In the genomic region with DNA sequence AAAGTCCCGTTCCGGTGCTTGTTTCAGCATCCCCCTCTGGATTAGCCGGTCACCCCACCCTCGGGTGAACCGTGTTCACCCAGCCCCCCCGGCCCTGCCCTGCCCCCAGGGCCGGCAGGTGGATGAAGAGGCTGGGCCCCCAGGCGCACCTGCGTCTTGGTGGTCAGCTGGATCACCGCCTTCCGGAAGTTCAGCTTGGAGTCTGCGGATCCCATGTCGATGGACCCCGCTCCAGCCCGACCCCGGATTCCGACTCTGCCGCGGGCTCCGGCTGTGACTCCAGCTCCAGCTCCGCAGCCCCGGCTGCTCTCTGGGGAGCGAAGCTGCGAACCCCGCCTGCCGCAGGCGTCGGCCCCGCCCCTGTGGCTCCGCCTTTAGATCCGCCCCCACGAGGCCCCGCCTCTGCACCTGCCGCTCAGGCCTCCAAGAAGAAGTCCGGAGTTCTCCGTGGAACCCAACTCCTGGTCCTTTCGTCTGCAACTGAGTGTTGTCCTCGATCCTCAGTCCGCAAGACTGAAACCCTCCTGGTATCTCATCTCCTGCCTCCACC, we compare ENCODE assay signal across 8 mouse cellular contexts. TPM values are rescaled to one million over a fixed set of nuclear protein-coding genes. Genes with fewer than 3 reads are reported as not detected.
A peak's percentile ranks its signal among the peaks of the same experiment; 100 is the strongest.
DNase-seq lines count a peak whose midpoint lies in the region; ATAC-seq and TF ChIP-seq lines count a peak whose summit lies in the region.

A gene (minus strand): TSS at position 362 of the 550 bp plus-strand sequence.

- peak; percentile 81 to 94 for DNase-seq in urinary bladder, adult 18-20 months (ENCODE audit: low spot score in 2 of 2)
- no peak for DNase-seq in urinary bladder, postnatal 10 days (ENCODE audit: low spot score)
- DNase-seq in embryonic facial prominence, embryonic 10.5 days (ENCODE audit: low spot score) = peak; percentile 80
- peak; percentile 87 to 88 for DNase-seq in heart, adult 18-20 months
- peak; percentile 90 for DNase-seq in kidney, adult 18-20 months
- DNase-seq in limb, embryonic 11.5 days (ENCODE audit: low spot score) = peak; percentile 73
- peak; percentile 19 to 67 for DNase-seq in spleen, adult 2 months (ENCODE audit: low read depth in 1 of 2, low spot score in 2 of 2)

- no peak within 1 kb of the TSS for H3K9ac ChIP-seq in limb, embryonic 11.5 days (ENCODE audit: low read length)
- peak within 1 kb of the TSS; percentile 89 for H3K9ac ChIP-seq in midbrain, embryonic 13.5 days (replicated peaks)

- under 1% methylated on average over 39 of the region's 39 CpGs for WGBS in embryonic facial prominence, embryonic 10.5 days
- WGBS in limb, embryonic 11.5 days = 1% methylated on average over 39 of the region's 39 CpGs
- 1% methylated on average over 37 of the region's 39 CpGs for whole genome bisulfite sequencing in midbrain, embryonic 13.5 days
- under 1% methylated on average over 39 of the region's 39 CpGs for WGBS in spleen, adult 2 months

- H3K4me1 ChIP-seq in embryonic facial prominence, embryonic 10.5 days = peaks cover 30% of the 10 kb centered on the region
- H3K4me1 ChIP-seq in limb, embryonic 11.5 days (ENCODE audit: control insufficient read depth, insufficient read depth, low read length) = peaks cover 11% of the 10 kb centered on the region
- peaks cover 30% of the 10 kb centered on the region for H3K4me1 ChIP-seq in midbrain, embryonic 13.5 days (replicated peaks)
- H3K4me1 ChIP-seq in spleen, adult 2 months (ENCODE audit: control insufficient read depth, insufficient read depth, insufficient read length) = peaks cover 10% of the 10 kb centered on the region; the same call in 1 of the 2 replicates

- TF ChIP-seq CTCF in spleen, adult 2 months (IDR thresholded peaks at IDR 0.05; ENCODE audit: extremely low read depth, insufficient read depth, insufficient read length, insufficient replicate concordance) = no peak

- TF ChIP-seq POLR2A in spleen, adult 2 months (IDR thresholded peaks at IDR 0.05; ENCODE audit: low read depth, low read length) = no peak

- H3K36me3 ChIP-seq in embryonic facial prominence, embryonic 10.5 days (replicated peaks) = no peaks in the 10 kb centered on the region
- no peaks in the 10 kb centered on the region for H3K36me3 ChIP-seq in limb, embryonic 11.5 days (ENCODE audit: control insufficient read depth, insufficient read depth, low read length)
- no peaks in the 10 kb centered on the region for H3K36me3 ChIP-seq in midbrain, embryonic 13.5 days
- no peaks in the 10 kb centered on the region for H3K36me3 ChIP-seq in spleen, adult 2 months (ENCODE audit: control insufficient read depth, insufficient read depth, low read length)

- peak within 1 kb of the TSS; percentile 72 for H3K27ac ChIP-seq in embryonic facial prominence, embryonic 10.5 days (replicated peaks)
- H3K27ac ChIP-seq in limb, embryonic 11.5 days (replicated peaks; ENCODE audit: low read depth, low read length) = no peak within 1 kb of the TSS
- peak within 1 kb of the TSS; percentile 88 for H3K27ac ChIP-seq in midbrain, embryonic 13.5 days
- H3K27ac ChIP-seq in spleen, adult 2 months (ENCODE audit: insufficient read depth, low read length) = no peak within 1 kb of the TSS; the same call in 1 of the 2 replicates

- H3K27me3 ChIP-seq in embryonic facial prominence, embryonic 10.5 days (replicated peaks; ENCODE audit: low read depth, poor library complexity, severe bottlenecking) = peaks cover 90% of the 10 kb centered on the region
- H3K27me3 ChIP-seq in limb, embryonic 11.5 days (ENCODE audit: control insufficient read depth, insufficient read depth, low read length) = peaks cover 41% of the 10 kb centered on the region
- peaks cover 15% of the 10 kb centered on the region; the same call in 1 of the 2 replicates for H3K27me3 ChIP-seq in midbrain, embryonic 13.5 days
- H3K27me3 ChIP-seq in spleen, adult 2 months (ENCODE audit: control insufficient read depth, insufficient read depth, low read length) = peaks cover 8% of the 10 kb centered on the region; the same call in 1 of the 2 replicates

- 0 out of 2 replicates have a peak, but pooled peaks have one; percentile 32 for ATAC-seq in limb, embryonic 11.5 days (ENCODE audit: insufficient number of reproducible peaks, low FRiP score, low TSS enrichment, low read depth)
- ATAC-seq in midbrain, embryonic 13.5 days = peak; percentile 78

- H3K4me2 ChIP-seq in limb, embryonic 11.5 days (ENCODE audit: low read depth, severe bottlenecking) = peak within 1 kb of the TSS; percentile 73
- peak within 1 kb of the TSS; percentile 94 for H3K4me2 ChIP-seq in midbrain, embryonic 13.5 days (replicated peaks)

- H3K9me3 ChIP-seq in embryonic facial prominence, embryonic 10.5 days = no peaks in the 10 kb centered on the region
- no peaks in the 10 kb centered on the region for H3K9me3 ChIP-seq in limb, embryonic 11.5 days (ENCODE audit: control insufficient read depth, low read length)
- no peaks in the 10 kb centered on the region for H3K9me3 ChIP-seq in midbrain, embryonic 13.5 days

- peak within 1 kb of the TSS; percentile 66 for H3K4me3 ChIP-seq in embryonic facial prominence, embryonic 10.5 days
- peak within 1 kb of the TSS; percentile 28 for H3K4me3 ChIP-seq in limb, embryonic 11.5 days (ENCODE audit: low read depth, low read length)
- peak within 1 kb of the TSS; percentile 76 for H3K4me3 ChIP-seq in midbrain, embryonic 13.5 days (replicated peaks)
- H3K4me3 ChIP-seq in spleen, adult 2 months (ENCODE audit: extremely low read depth, insufficient read depth, insufficient read length) = peak within 1 kb of the TSS; percentile 62

RNA-seq across cellular contexts. Expression of the gene that starts here (rescaled TPM):
- 8.6 and 9.6 TPM in 2 replicates for polyA plus RNA-seq in embryonic facial prominence, embryonic 10.5 days (2016; fragmentation: Nextera tagmentation; extraction: Ambion mirVana)
- total RNA-seq in heart, adult 18-20 months (2021) = 1 to 10 TPM; 2.4 to 3.6 TPM
- 1.6 and 2.5 TPM in 2 replicates for polyA plus RNA-seq in limb, embryonic 11.5 days (2014; fragmentation: Nextera tagmentation; extraction: Ambion mirVana)
- 47.4 and 48.0 TPM in 2 replicates for polyA plus RNA-seq in midbrain, embryonic 13.5 days (2015; fragmentation: Nextera tagmentation; extraction: Ambion mirVana)
- polyA plus RNA-seq in spleen, adult 2 months (2012; rRNA removed) = 17.9 and 18.3 TPM in 2 replicates

Comparison
In these comparisons a context has a peak if more than half of its experiments do, and no peak if none do; other contexts are left out.
1. H3K27ac ChIP-seq: peak in embryonic facial prominence, embryonic 10.5 days (single experiment) and midbrain, embryonic 13.5 days (single experiment); none in limb, embryonic 11.5 days (single experiment) and spleen, adult 2 months (single experiment).
2. Peak in every context shown above with its lines, with median percentiles within 50 percentile points of each other: H3K4me3 ChIP-seq.